Mouse (Mus musculus): ENCODE measurements around the gene Dab1.

Dab1 gene

GRCm38 (mm10) chr4:103822669-103823068 lies 203.5 kb downstream of the Dab1 start:
- DNase-seq (ENCODE audit: low spot score in 2 of 2): peak in 1 of 2 experiments; percentile 26

- peak in 1 of 2 experiments; percentile 40 for DNase-seq (ENCODE audit: low spot score in 2 of 2)
Measured at GRCm38 (mm10) chr4:103838377-103838776, 219.2 kb downstream of the Dab1 start.

DNA sequence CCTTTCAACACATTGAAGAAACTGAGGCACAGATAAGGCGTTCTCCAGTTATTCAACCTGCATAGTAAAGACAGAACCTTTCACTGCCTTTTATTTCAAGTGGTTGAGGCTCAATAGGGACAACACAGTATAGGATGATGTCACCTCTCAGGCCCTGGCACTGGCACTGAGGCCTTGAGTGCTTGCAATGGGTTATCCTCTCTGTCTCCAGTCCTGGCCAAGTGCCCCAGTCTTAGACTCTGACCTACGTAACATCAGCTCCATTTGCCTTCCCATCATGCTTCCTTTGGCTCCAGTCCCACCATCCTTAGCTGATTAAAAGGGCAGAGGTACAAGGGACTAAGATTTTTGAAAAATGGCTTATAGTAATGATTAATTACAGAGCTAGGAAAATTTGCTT lies 220.4 kb downstream of the Dab1 start:
- DNase-seq (ENCODE audit: low spot score in 2 of 2): no peak

- DNase-seq (ENCODE audit: low spot score in 2 of 2): no peak
Measured at GRCm38 (mm10) chr4:103841126-103841525, 222.0 kb downstream of the Dab1 start.

DNA sequence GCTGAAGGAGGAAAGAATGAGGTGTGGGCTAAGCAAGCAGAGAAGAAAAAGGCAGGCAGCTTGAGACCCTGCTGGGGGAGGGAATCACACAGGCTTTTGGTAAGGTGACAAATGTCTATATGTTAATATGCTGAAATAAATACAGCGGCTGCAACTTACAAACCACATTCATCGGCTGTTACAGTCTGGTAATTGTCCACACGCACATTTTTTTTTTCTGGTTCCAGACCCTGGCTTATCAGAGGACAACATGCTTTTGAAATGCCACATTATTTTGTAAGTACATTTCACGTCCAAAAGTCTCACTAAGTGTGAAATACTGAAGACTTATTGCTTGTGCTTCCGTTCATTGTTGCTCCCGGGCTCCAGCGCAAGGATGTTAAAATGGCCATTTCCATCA lies 225.5 kb downstream of the Dab1 start:
- no peak for DNase-seq (ENCODE audit: low spot score in 2 of 2)

- DNase-seq (ENCODE audit: low spot score in 2 of 2): no peak
Measured at GRCm38 (mm10) chr4:103857173-103857572, 238.0 kb downstream of the Dab1 start.

DNA sequence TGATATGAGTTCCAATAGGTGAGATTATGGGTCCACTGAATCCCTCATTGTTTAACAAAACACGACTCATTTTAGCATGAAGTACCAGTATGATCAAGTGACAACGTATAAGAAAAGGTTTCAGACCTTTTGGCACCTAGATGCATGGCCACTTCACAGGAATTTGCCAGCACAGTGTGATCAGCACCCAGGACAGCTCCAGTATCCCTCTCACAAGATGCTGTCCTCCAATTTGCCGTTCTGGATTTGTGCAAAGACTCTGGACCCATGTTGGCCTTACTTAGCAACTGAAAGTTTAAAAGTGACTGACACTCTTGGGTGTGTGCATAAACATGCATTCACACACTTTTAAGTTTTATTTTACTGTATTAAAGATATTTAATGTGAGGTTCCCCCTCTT lies 256.4 kb downstream of the Dab1 start:
- no peak for DNase-seq (ENCODE audit: low spot score in 2 of 2)

DNA sequence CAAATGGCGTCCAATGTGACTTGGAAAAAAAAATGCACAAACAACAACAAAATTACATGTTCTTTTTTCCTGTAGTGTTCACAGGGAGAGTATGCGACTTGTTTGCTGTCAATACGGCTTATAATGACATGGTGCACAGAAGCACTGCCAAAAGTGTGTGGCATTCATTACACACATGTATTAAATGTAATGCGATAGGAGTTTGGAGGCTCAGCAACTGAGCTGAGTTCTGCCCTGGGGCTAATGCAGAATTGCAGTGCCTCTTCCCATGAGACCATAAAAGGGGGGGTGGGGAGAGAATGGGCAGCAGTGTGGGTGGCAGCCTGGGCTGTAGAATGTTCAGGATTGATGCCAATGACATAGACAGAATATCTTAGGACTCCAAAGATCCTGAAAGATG lies 259.7 kb downstream of the Dab1 start:
- DNase-seq (ENCODE audit: low spot score in 2 of 2): no peak

- no peak for DNase-seq (ENCODE audit: low spot score in 2 of 2)
Measured at GRCm38 (mm10) chr4:103881641-103882040, 262.5 kb downstream of the Dab1 start.

DNA sequence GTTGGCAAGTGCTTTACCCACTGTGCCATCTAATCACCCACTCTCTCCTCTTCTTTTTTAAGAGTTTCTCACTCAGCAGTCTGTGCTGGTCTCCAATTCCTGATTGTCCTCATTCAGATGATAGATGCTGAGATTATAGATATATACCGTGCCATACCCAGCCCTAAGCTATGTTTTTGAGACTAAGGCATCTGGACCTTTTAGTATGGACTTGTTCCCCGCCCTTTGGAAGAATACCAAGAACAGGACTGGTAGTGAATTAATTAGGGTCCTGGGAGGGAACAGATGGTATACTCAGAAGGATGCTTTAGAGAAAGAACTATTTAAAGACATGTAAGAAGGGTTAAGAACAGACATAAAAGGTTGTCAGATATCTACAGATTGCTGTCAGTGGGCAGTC lies 268.9 kb downstream of the Dab1 start:
- no peak for DNase-seq (ENCODE audit: low spot score in 2 of 2)

- no peak for DNase-seq (ENCODE audit: low spot score in 2 of 2)
Measured at GRCm38 (mm10) chr4:103889110-103889509, 270.0 kb downstream of the Dab1 start.

DNA sequence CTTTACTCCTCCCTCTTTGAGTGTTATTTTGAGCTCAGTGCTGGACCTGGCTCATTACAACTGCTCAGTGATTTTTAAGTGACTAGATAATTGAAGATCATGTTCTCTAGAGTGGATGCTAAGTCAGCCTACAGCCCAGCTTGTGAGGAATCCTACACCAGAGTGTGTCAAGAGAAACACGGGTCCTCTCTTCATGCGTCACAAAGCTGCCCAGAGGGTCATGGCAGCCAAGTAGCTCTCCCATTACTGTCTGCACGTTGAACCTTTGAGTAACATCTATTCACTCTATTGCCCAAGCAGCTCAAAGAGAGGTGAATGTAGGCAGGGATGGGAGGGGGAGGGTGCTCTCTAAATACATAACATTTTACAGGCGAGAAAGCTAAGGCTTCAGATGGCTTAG lies 277.6 kb downstream of the Dab1 start:
- DNase-seq (ENCODE audit: low spot score in 2 of 2): no peak

- no peak for DNase-seq (ENCODE audit: low spot score in 2 of 2)
Measured at GRCm38 (mm10) chr4:103897702-103898101, 278.5 kb downstream of the Dab1 start.

DNA sequence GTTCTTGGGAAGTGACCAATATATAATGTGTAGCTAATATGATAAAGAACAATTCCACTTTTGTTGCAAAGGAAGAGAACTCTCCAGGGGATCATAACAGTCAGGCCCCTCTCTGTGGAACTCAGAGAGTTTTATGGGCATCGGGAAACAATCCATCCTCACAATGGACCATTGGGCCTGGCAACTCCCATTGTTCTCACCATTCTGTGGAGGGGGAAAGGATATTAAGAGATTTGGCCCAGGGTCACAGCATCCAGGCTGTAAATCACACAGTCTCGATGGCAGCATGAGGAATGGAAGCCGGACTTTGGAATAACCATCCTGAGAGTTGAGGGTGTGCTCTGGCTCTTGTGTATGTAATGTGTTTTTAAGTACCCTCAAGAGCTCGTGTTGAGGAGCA lies 292.3 kb downstream of the Dab1 start:
- no peak for DNase-seq (ENCODE audit: low spot score in 2 of 2)

GRCm38 (mm10) chr4:103912071-103912470 lies 292.9 kb downstream of the Dab1 start:
- no peak for DNase-seq (ENCODE audit: low spot score in 2 of 2)

GRCm38 (mm10) chr4:103922431-103922931 lies 303.3 kb downstream of the Dab1 start:
- no peak for DNase-seq (ENCODE audit: low spot score in 2 of 2)

DNA sequence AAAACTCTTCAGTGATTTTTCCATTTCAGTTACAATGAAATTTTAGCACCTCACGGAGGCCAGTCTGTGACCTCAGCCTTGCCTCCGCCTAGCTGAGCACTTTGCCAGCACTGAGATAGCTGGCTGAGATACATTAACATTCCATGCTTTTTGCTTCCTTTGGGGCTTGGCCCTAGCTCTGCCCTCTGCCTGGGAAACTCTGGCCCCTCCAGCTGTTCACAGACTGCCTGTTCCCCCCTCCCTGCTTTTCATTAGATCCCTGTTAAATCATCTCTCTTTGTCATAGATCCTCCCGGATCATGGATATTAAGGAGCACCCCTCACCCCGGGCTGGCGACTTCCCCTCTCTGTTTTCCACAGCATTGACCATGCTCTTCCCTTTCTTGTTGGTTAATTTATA lies 307.5 kb downstream of the Dab1 start:
- DNase-seq (ENCODE audit: low spot score in 2 of 2): no peak

GRCm38 (mm10) chr4:103929631-103930030 lies 310.5 kb downstream of the Dab1 start:
- DNase-seq (ENCODE audit: low spot score in 2 of 2): no peak

- DNase-seq (ENCODE audit: low spot score in 2 of 2): no peak
Measured at GRCm38 (mm10) chr4:103934364-103934763, 315.2 kb downstream of the Dab1 start.

GRCm38 (mm10) chr4:103948255-103948654 lies 329.1 kb downstream of the Dab1 start:
- DNase-seq (ENCODE audit: low spot score in 2 of 2): no peak

DNA sequence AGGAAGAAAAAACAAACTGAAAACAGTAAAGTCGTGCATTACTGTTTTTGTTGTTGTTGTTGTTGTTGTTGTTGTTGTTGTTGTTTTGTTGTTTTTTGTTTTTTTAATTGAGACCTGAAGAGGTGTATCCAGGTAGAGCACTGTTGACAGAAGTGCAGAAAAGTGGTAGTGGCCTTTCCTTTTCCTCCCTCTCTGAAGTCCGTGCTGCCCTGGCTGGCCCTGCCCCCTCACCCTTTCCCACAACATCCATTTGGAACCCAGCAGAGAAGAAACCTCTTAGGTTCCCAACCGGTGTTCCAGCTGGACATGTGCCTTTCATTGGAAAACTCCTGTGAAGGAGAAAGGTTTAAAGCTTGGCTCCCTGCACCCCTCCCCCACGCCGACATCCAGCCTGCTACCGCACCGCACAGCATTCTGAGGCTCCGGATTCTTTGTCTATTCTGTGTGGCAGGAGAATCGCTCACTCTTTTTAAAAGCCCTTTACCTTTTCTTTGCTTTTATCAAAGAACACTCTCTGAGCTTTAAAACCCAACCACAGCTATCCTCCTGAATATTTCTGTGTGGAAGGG lies 334.6 kb downstream of the Dab1 start:
- no peak for DNase-seq (ENCODE audit: low spot score in 2 of 2)

DNA sequence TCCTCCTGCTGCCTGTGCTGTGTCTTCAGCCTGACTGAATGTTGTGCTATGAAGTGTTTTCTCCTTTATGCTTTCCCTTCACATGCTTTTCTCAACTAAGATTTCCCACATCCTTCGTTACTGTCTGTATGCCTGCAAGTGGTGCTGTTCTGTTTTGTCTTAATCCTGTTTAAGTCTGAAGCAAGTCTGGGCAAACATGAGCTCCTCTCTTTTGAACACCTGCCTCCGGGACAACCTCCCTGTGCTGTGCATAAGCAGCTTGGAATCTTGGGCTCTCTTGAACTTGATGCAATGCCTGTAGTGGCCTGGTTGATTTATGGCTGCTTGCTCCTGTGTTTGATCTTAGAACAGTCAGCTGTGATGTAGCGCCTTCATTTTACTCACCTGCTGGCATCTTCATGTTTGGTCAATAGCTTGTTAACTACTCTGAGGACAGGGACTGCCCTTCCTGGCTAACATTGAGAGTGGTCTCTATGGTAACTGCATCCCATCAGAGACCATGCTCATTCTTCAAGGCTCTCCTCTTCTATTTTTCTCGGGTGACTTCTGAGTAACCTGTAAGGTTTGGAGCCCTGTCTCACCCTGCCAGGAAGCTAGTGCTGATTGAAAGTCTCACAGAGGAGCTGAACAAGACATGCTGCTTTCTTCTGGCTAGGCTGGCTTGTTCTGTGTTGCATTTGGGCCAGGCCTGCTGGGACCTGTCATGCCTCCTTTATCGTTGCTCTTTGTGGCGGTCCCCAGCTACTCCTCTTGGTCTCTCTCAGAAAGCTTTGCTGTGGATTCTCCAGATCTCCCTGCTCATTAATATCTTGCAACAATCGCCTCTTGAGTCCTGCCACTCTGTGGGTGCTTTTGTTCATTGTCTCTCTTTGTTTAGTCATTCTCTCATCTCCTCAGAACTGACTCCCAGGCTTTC lies 342.2 kb downstream of the Dab1 start:
- no peak for DNase-seq (ENCODE audit: low spot score in 2 of 2)

GRCm38 (mm10) chr4:103969906-103970305 lies 350.7 kb downstream of the Dab1 start:
- no peak for DNase-seq (ENCODE audit: low spot score in 2 of 2)
